Mouse (Mus musculus) embryo, embryonic 9.5 days (tissue): ENCODE measurements around the gene Meaf6.
A peak's percentile ranks its signal among the peaks of the same experiment; 100 is the strongest.

Experiments
- DNase-seq: peaks from one replicate; pipeline ENCODE4 v3.0.0-alpha.2; 2017; ENCODE audit errors: extremely low spot score

Meaf6 gene

DNA sequence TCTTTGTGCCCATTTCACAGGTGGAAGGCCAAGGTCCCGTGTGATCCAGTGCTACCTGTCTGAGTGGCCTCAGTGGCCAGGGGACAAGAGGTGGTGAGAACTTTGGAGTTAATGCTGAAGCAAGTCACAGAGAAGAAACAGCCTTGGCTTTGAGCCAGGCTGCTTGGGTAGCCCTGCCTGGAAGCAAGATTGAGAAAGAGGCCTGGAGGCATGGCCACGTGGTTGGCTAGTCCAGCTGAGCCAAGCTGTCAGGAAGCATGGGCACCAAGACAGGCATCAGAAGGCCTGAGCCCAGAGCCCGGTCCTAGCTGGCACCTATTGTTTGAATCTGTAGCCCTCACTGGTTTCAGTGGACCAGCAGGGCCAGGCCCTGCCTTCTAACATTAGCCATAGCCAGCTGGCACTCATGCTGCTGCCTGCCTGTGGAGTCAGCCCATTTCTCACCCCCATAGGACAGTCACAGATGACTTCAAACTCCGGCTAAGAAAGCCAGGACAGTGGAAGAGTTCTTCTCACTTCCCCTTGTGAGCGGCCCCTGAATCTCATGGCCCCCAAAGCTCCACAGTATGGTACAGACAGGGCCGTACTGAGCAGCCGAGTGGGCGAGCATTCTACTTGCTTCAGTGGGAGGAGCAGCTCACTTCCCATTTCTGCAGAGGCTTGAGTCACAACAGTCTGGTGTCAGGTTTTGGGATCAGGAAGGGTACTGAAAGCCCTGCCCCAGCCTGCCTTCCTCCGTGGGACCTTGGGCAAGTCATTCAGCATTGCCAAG lies 31.3 kb downstream of the Meaf6 start:
- no peak for DNase-seq

DNA sequence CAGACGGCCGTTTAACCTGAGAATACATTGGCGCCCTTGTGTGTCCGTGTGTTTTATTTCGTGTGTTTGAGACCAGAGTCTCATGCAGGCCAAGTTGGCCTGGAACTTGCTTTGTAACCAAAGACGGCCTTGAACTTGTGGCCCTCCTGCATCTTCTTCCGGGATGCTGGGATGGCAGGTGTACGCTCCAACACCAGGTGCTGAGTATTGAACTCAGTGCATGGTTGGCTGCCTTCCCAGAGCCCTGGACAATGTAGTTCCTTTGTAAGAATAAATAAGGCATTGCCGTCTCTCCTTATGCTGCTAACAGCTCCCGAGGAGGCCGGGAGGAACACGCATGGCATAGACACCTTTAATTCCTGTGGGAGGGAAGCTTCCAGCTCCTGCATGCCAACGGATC lies 32.0 kb downstream of the Meaf6 start:
- DNase-seq = no peak

DNA sequence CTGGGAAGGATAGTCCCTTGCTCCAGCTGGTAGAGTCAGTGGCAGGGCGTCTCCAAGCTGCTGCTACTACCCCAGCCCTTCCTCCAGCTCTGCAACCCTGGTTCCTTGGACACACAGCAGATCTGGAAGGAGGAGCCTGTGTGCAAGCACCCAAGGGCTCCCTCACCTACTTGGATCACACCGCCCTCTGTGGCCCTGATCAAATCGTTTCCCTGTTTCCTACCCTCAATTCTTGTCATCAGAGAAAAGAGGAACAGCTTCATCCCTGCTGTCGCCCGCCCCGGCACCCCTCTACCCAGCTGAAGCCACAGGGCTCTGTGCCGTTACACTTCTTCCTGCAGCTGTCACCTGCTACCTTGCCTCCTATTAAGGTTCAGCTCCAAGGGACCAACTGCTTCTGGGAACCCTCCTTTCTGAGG lies 33.0 kb downstream of the Meaf6 start:
- no peak for DNase-seq

- peak; percentile 60 for DNase-seq
Measured at GRCm38 (mm10) chr4:125119070-125119469, 34.1 kb downstream of the Meaf6 start.

GRCm38 (mm10) chr4:125119721-125120120 lies 34.8 kb downstream of the Meaf6 start:
- no peak for DNase-seq

GRCm38 (mm10) chr4:125122431-125123278 lies 37.7 kb downstream of the Meaf6 start:
- DNase-seq = peak; percentile 61

DNA sequence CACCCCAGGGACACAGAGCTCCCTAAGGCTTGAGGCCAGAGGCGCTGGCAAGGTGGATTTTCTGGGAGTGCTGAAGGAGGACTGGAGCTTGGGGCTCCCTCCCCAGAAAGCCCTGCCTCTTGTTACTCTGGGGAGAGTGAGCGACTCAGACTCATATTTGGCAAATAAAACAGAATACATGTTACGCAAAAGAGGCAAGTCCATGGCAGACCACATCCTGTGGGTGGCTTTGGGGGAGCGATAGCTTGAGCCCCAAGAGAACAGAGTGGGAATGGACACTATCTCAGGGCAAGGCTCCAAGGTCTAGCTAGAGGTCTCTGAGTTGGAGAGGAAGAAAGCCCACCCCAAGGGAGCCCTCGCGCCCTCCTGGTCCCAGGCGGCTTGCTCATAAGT lies 38.3 kb downstream of the Meaf6 start:
- DNase-seq = no peak

GRCm38 (mm10) chr4:125124424-125125209 lies 39.7 kb downstream of the Meaf6 start:
- DNase-seq = no peak

GRCm38 (mm10) chr4:125125361-125125921 lies 40.5 kb downstream of the Meaf6 start:
- no peak for DNase-seq

GRCm38 (mm10) chr4:125126186-125126585 lies 41.3 kb downstream of the Meaf6 start:
- no peak for DNase-seq

DNA sequence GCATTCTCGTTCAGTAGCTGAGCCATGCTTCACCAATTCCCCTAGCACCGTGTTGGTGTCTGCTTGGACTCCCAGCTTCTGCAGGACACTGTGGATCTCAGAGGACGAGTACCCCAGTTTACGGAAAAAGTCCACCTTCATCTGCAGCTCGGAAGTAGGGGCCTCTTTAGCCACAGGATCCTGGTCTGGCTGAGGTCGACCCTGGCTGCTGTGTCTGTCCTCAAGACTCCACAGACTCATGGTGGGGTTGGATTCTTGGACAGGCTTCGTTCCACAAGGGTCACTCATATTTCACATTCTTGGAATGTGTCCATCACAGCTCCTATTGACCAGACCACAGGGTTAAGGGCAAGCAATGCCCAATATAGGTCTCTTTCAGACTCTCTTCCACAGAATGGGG lies 41.8 kb downstream of the Meaf6 start:
- DNase-seq = no peak

- DNase-seq = peak; percentile 89
Measured at GRCm38 (mm10) chr4:125127305-125128084, 42.6 kb downstream of the Meaf6 start, which contains the start of gene Zc3h12a. Zc3h12a (minus strand) TSS chr4:125127840.

DNA sequence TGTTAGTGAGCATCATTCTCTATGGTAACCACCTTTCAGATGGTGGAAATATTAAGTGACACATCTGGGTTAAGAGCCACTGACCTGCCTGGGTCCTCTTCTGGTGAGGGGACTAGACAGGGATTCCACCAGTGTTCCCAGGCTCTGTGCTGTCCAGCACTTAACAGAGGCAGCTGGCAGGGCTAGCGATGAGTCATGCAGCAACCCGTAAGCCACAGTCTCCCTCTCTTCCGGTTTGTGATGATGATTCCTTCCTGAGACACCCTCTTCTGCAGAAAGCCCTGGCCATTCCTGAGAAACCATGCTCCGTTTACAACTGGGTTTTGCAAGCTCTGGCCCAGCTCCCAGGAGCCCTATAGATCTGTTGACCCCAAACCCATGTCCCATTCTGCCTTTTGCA lies 46.6 kb downstream of the Meaf6 start:
- no peak for DNase-seq

- peak; percentile 58 for DNase-seq
Measured at GRCm38 (mm10) chr4:125132394-125132793, 47.5 kb downstream of the Meaf6 start.

- DNase-seq = no peak
Measured at GRCm38 (mm10) chr4:125134192-125134591, 49.3 kb downstream of the Meaf6 start.

- DNase-seq = no peak
Measured at GRCm38 (mm10) chr4:125134631-125135030, 49.7 kb downstream of the Meaf6 start.

DNA sequence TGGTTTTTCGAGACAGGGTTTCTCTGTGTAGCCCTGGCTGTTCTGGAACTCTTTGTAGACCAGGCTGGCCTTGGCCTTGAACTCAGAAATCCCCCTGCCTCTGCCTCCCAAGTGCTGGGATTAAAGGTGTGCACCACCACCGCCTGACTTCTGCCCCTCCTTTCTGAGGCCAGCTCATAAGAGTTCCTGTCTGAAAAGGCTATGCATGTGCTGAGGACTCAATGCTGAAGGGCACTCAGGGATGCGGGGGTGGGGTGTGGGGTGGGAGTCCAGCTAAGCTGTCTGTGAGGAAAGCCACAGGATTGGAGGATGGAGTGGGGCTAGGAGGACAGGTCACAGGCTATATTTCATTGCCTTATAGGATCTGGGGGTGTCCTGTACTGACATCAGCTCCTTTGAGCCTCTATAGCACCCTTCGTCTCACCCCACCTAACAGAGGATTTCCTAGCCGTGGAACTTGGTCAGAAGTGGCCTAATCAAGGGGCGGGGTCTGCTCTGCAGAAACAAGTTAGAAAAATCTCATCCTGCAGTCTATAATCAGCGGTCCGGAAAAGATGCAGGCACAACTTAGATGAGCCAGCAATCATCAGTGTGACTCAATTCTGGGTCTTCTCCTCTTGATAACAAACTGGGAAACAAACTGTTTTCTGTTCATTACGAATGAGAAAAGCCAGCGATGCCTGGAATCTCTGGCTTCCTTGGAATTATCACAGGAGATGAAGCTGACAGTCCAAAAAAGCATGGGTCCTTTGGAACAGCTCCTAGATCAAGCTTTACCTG lies 50.3 kb downstream of the Meaf6 start:
- no peak for DNase-seq

GRCm38 (mm10) chr4:125136303-125136888 lies 51.5 kb downstream of the Meaf6 start:
- DNase-seq = no peak

GRCm38 (mm10) chr4:125138321-125138720 lies 53.4 kb downstream of the Meaf6 start:
- no peak for DNase-seq

- DNase-seq = no peak
Measured at GRCm38 (mm10) chr4:125144211-125144610, 59.3 kb downstream of the Meaf6 start.
